Mouse (Mus musculus) G1E (cell line): ENCODE data around the gene Ubtd2.

Source experiments
- CTCF ChIP-seq: IDR thresholded peaks from 2 replicates; pipeline ENCODE4 v1.5.1; 2012; ENCODE audit warnings: low read depth, low read length, inconsistent platforms, mixed read lengths
- GATA1 ChIP-seq: IDR thresholded peaks from 2 replicates; pipeline ENCODE4 v1.6.1; 2012; ENCODE audit warnings: borderline replicate concordance, low read length, inconsistent platforms, mixed read lengths
- TAL1 ChIP-seq: conservative IDR thresholded peaks from 2 replicates; pipeline ENCODE4 v1.6.1; 2012; ENCODE audit warnings: low read depth, low read length, inconsistent platforms, mixed read lengths

DNA sequence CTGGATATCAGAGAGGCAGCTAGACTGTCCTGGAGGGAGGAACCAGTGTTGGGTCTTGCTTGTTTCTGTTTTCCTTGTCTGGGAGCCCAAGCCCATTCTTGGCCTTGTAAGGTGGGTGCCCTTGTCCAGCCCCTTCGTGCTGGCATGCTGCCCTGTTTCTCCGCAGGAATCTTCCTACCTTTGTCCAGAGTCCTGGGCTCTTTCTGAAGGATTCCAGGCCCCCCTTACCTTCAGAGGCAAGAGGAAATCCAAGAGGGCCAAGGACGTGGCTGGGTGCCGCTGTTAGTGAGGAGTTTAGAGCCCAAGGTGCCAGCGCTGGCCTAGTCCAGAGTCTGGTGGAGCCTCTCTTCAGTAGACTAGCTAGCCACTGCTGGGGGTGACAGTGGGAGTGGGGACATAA lies 89.3 kb downstream of the Ubtd2 start:
- no peak for TF ChIP-seq GATA1
- TF ChIP-seq TAL1, result no peak
- TF ChIP-seq CTCF, result no peak
